Mouse (Mus musculus): ENCODE data around the gene Rcsd1.
A peak's percentile ranks its signal among the peaks of the same experiment; 100 is the strongest.
"Not testable (repeated sequence)": the region's sequence is repeated elsewhere in the genome, so short reads cannot be mapped to it uniquely, and the experiment has no call there.

Rcsd1 gene

DNA sequence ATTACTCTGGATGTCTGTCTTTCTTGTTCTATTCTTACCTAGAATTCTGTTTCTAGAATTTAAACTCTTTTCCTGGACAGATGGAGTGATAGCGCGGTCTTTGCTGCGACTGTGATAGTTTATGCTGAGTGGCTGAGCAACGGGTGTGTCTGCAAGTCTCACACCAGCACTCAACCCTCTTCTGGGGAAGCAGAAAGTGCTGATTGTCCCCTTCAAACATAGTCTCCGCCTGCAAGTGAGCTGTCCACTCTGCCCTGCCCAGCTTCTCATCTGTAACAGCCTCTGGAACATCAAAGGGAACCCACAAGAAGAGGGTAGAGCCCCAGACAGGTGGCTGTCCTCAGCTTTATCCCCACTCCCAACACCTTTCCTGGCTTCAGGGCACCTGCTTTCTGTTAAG, 19.7 kb downstream of the Rcsd1 start:
- no peak for DNase-seq (ENCODE audit: low read depth)

DNA sequence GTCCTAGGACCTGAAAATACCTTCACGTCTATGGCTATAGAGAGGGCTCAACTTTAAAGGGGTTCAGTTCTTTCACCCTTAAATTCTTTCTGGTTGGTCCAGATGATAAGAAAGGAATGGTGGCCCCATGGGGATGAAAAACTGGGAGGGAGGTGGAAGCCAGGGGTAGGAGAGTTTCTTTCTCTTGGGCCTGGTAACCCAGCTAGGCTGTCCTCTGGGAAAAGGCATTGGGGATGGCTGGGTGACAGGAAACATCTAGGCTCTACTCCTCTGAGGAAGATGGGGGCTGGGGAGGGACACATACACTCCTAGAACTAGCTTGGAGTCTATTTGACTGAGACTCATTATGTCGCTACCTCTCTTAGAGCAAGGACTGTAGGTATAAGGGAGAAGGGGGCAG, 21.7 kb downstream of the Rcsd1 start:
- no peak for DNase-seq (ENCODE audit: low read depth)

DNA sequence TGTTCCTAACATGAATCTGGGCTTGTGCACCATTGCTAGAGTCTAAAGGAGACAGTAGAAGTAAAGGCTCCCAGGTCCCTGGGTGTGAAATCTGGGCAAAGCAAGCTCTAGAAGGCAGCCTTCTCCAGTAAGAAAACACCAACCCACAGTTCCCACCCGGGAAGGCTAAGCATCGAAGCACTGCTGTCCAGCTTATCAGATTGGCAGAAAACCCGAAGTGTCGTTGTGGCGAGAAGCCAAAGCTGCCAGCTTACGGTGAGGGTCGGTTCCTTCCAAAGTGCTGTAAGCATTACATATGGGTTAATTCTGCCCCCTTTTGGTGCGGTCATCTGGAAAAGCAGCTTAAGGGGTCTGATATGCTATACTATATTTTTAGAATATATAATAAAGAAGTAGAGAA, 22.6 kb downstream of the Rcsd1 start:
- peak; percentile 72 for DNase-seq (ENCODE audit: low read depth)

DNA sequence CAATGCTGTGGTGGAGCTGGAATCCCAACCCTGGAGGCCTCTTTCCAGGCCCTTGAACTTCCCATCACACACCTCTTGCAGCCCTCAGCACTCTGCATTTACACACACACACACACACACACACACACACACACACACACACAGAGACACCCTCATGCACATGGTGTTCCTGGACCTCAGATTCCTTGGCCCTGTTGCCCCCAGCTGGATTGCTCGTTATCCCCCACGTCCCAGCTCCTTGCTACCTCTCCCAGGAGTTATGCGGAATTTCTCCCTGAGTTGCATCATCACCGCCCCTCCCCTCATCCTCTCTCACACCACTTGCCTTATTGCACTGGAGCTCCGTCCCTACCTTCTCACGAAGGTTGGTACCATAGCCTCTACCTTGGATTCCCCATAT, 23.2 kb downstream of the Rcsd1 start:
- DNase-seq (ENCODE audit: low read depth), result no peak

DNA sequence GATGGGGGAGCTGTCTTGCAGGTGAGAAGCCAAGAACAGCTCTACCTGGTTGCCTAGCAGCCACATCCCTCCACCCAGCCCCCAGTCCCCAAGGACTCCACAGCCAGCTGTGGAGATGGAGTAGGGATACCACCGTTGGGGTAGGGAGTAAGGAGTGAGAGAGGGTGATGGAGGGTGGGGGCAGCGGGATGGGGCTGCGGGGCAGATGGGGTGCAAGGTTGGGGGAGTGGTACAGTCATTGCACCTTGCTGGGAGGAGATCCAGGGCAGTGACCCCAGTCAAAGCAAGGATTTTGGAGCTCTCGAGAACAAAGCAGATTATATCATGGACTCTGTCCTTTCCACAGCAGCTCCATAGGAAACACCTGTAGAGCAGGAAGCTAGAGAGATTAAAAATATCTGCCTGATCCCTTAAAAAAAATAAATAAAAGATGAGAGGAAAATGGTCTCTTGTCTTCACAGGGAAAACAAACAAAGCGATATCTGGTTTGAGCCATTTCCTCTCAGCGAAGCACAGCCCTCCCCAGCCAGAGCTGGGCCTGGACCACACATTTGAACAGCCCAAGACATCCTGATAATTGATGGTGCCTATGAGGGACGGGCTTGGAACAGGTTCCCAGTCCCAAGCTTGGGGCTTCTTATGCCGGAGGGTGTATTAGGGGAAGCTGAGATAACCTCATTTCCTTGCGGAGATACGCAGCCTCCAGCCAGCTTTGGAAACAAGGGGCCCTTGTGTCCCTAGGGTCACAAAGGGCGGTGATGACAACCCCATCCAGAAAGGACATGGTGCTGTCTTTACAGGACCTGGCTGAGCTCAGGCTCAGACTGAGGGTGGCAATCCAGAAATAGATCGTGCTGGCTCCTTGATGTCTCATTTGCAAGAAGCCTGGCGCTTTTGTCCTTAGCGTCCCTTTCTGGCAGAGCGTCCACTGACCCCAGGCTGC, 25.0 kb downstream of the Rcsd1 start:
- no peak for DNase-seq (ENCODE audit: low read depth)

DNA sequence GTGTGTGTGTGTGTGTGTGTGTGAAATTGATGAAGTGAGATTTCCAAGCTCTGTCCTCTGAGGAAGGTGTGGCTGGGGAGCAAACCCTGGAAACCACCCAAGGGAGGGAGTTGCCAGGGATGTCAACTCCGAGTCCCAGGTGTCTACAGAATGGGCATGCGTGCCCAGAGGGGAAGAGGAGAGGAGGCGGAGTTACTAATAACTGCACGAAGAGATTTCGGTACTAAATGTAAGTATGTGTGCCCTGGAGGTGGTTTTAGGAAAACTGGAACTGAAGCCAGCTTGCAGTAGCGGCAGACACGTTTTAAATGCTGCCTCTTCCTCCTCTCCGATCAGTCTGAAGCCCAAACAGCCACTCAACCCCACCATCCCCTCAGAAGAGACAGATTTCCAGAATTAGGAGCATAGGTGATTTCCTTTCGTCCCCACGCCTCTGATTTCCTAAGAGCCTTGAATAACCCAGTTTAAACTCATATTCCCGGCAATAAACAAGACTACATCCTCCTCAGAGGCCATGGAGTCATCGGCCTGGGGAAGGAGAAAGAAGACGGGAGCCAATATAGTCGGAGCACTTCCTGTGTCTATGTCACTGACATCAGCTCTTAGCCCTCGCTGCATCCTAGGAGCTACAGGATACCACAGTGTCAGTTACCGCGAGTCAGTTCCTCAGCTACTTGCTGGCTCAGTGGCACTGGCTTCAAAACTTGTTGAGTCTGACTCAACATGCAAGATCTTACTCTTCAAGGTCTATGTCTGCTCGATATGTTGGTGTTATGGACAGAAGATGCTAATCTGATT, 27.3 kb downstream of the Rcsd1 start:
- peak; percentile 53 for DNase-seq (ENCODE audit: low read depth)

DNA sequence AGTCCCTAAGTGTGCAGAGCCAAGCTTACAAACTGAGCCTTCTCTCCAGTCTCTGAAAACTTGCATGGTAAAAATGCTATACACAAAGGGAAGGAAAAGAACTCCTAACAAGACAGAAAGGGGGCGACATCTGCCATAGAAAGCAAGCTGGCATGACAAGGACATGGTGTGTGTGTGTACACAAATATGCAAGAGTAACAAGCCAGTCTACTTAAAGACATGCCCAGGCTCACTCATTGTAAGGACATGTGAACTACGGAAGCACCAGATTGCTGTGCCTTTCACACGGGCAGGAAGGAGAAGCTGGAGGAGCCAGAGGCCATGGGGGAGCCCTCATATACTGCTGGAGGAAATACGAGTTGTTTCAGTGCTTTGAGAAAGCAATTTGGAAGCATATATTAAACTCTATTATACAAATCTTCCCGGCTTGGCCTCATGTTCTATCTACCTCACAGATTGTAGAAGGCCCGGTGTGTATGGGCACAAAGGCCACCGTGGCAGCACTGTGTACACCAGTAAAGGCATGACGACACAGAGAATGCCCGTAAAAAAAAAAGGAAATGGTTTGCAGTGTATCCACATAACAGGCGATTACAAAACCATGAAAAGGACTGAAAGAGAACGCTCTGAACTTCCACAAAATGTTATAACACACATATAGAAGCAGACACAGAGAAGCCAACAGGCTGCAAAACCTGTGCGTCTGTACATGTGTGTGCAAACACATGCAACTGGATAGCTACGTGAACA, 28.3 kb downstream of the Rcsd1 start:
- DNase-seq (ENCODE audit: low read depth), result peak; percentile 70

DNA sequence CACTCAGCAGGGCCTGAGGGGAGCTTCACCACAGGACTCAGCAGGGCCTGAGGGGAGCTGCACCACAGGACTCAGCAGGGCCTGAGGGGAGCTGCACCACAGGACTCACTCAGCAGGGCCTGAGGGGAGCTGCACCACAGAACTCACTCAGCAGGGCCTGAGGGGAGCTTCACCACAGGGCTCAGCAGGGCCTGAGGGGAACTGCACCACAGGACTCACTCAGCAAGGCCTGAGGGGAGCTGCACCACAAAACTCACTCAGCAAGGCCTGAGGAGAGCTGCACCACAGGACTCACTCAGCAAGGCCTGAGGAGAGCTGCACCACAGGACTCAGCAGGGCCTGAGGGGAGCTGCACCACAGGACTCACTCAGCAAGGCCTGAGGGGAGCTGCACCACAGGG, 29.5 kb downstream of the Rcsd1 start:
- not testable (repeated sequence) for DNase-seq (ENCODE audit: low read depth)

DNA sequence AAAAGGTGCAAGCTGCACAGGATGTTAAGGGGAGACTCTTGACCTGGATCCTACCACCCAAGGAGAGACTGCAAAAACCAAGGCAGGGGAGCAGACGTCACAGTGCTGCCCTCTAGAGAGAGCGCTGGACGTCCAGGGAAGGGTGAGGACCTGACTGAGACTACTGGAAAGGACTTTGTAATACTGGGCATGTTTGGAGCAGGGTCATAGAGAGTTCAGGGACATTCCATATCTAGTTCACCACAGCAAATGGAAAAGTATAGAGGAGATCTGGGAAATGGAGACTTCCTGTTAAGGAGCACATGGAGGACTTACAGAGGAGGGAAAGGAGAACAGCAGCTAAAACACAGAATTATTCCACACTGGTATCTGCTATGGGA, 29.9 kb downstream of the Rcsd1 start:
- no peak for DNase-seq (ENCODE audit: low read depth)

DNA sequence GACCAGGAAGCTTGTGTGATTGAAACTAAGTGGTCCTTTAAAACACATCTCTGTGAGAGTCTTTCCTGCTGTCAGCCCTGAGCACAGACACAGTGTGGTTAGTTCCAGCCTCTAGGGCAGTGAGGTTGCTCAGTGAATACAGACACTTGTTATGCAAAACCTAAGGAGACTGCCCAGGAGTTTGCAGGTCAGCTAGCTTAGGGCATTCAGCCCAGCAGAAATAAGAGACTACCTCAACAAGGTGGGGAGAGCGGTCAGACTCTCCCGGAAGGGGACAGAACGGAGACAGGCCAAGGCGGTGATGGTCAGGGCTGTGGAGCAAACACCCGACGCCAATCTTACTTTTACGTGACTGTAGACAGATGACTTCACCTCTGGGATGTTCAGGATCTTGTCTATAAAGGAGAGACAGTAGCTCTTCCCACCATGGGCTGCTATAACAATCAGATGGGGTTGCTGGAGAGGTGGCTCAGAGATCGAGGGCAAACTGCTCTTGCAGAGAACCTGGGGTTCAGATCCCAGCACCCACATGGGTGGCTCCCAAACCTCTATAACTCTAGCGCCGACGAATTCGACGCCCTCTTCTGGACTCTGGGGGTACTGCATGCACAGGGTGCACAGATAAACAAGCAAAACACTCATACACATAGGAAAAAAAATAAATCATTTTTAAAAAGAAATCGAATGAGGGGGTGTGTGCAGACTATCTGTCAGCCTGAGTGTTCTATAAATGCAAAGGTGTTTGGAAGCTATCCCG, 30.5 kb downstream of the Rcsd1 start:
- DNase-seq (ENCODE audit: low read depth), result no peak

DNA sequence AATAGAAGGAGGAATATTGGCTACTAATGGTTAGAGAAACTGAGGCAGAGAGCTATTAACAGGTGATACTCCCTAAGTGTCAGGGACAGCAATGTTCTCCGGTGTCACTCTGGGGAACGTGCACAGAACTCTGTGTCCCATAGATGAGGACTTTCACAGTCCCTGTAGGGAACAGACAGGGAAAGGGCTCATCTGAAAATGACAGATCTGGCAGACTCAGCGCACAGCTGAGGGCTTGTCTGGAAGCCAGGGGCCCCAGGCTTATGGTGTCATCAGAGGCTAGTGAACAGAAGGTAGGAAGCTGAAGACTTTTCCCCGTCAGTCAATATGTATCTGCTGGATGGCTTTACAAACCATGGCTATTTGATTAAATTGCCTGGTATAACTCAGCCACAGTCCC, 32.0 kb downstream of the Rcsd1 start:
- no peak for DNase-seq (ENCODE audit: low read depth)

DNA sequence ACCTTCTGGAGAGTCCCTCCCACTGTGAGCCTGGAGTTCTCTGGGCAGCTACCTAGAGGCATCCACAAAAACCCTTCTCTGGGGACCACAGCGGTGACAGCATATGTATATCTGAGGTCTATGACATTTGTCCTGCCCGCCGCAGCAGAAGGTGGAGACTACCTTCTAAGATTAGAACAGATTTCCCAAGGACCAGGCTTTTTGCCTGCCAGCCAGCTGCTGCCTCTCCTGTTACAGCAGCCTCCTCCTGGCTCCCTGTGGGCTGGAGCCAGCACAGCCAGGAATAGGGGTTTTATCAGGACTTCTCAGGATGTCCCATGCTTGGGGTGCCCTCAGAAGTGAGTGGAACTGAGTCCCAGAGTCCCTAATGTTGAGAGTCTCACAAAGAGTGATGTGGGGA, 32.6 kb downstream of the Rcsd1 start:
- DNase-seq (ENCODE audit: low read depth), result no peak

DNA sequence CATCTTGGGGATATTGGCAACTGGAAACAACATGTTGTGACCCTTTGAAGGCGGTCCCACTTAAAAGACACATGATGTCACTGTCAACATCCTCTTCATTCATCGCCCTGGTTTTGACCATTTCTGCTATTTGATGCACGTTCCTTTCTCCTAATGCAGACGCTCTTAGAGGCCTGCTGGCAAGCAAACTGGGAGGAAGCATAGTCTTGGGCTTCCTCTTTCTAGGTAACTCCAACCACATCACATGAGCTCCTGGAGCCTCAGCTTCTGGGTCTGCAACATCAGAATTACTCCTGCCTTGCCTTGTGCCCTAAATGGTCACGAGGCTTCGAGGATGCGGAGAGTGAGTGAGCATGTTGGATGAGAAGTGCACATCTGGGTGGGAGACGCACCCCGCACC, 34.4 kb downstream of the Rcsd1 start:
- no peak for DNase-seq (ENCODE audit: low read depth)

DNA sequence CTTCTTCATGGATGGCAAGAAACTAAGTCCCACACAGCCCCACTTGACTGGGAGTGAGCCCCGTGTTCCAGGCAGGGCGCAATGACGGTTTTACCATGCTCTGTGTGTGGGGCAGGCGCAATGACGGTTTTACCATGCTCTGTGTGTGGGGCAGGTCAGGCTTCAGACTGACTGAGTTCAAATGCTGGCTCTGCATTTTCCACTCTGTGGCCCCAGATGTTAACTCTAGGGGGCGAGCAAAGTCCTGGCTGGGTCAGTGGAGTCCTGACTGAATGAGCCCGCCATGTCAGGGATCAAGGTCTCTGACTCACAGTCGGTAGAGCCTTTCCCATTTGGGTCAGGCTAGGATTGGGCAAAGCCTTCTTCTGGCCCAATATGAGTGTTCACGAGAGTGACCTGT, 37.2 kb downstream of the Rcsd1 start:
- peak; percentile 47 for DNase-seq (ENCODE audit: low read depth)

DNA sequence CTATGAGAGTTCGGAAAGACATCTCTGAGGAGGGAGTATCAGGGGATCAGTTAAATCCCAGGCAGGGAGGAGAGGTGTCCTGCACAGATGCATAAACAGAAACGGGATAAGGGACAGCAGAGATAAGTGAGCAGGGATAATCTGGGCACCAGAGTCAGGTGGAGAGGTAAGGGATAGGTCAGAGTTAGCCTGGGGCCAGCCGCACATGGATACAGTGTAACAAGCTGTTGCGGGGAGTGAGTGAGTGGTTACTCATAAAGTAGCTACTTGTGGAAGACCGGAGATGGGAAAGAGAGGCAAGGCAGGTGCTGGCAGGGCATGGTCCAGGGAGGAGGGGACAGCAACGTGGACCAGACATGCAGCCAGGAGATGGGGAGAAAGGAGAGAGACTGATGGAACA, 39.5 kb downstream of the Rcsd1 start:
- no peak for DNase-seq (ENCODE audit: low read depth)

DNA sequence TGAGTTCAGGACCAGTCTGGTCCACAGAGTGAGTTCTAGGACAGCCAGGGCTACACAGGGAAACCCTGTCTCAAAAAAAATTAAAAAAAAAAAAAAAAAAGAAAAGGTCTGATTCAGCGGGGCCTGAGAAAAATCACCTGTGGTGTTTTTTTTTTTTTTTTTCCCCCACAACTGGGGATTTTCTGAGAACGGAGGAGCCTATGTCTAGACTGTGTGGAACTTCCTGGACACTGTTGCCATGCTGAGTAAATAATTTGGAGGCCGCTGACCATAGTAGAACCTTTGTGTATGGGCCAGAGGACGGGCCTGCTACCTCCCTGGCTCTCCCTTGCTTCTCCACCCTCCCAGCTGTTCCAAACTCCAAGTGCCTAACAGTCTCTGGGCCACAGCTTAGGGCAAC, 40.7 kb downstream of the Rcsd1 start:
- DNase-seq (ENCODE audit: low read depth), result no peak

DNA sequence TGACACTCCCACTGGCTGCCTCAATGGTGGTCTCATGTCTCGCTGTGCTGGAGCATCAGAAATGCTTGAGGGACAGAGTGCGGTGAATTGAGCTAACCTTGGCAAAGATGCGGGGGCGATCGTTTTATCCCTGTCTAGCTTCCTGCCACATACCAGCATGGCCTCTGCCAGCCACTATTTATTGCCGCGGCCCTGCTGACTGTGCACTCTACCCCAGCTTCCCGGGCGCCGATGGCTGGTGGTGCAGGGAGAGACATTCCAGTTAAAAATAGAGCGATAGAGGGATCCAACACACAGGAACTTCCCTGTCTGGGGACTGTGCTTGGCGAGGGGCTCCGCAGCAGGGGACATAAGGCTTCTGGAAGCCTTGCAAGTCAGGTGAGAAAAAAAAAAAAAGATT, 42.2 kb downstream of the Rcsd1 start:
- DNase-seq (ENCODE audit: low read depth), result no peak

DNA sequence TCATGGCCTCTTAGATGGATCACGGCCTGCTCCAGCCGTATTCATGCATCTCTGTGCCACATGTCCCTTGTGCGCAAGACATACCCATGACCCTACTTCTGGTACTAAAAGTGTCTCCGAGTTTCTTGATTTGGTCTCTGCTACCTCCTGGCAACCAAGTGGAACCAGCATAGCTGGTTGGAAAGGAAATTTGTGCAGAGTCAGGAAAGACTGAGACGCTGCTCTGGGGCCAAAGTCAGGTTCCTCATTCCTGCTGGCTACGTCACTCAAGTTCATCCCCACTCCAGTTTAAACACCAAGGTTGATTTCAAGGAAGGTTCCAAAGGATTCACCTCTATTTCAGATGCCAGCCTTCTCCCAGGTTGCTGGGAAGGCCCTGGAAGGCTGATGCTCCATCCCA, 42.6 kb downstream of the Rcsd1 start:
- DNase-seq (ENCODE audit: low read depth), result no peak

DNA sequence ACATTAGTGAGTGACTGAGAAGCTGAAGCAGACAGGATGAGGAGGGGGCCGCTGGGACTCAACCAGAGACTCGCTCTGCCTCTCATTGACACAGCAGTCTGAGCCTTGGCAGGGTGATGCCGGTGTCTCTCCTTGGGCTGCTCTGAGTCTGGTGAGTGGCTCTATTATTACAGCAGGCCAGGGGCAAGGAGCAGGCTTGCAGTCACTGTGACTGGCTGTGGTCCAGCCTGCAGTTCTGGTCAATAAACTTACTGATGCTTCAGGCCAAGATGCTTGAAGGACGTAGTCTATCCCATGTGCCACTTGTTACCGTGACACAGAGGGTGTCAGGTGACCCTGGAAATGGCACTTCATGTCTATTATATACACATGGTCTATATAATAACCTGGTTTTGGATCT, 43.8 kb downstream of the Rcsd1 start:
- no peak for DNase-seq (ENCODE audit: low read depth)

DNA sequence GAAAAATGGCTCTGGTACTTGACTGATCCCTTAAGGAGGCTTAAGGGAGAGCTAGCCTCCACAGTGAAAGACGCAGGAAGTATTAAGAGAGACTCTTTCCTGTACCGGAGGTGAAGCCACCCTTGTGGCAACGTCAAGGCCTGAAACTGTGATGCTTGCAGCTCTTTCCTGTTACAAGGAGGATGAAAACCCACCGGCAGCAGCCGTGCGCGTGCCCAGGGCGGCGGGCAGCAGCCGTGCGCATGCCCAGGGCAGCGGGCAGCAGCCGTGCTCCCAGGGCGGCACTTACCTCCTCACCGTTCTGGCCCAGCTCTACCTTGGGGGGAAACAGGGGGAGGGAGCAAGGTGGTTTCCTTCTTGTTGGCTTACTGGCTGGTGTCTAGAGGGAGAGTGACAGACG, 46.3 kb downstream of the Rcsd1 start:
- DNase-seq (ENCODE audit: low read depth), result no peak

DNA sequence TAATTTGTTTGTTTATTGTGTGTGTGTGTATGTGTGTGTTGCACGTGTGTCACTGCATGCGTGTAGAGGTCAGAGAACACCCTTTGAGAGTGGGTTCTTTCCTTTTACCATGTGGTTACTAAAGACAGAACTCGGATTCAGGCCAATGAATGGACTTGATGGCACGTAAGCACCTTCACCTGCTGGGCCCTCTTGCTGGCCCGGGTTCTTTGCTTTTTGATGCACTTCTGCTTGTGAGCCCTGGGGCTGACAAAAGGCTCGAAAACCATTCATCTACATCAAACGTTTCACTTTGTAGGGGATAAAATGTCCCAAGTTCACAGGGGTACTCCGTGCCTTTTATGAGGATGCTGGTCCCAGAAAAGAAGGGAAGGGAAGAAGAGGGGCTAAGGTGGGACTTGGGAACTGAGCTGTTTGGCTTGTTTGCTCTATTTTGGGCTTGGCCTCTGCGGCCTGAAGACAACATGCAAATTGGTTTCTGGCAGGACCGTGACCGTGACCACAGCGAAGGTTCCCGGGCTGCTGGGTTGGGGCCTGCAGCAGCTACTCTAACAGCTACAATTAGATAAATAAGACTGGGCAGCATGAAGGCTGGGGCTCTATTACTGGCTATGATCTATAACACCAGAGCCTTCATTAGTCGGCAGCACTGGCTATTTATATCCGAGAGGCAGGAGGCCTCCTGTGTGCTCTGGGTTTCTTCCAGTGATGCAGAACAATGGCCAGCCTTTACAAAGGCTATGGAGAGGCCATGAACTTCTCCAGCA, 46.9 kb downstream of the Rcsd1 start:
- no peak for DNase-seq (ENCODE audit: low read depth)

Data from 416B (cell line).